Mouse (Mus musculus) kidney, adult 2 months (tissue): ENCODE results near the gene Ube2f.

Experiments
- CTCF ChIP-seq: fragments of 200-500 bp; conservative IDR thresholded peaks from 2 replicates; pipeline ENCODE4 v1.5.1; 2011; ENCODE audit warnings: low read depth, mild to moderate bottlenecking, control low read depth, low read length, moderate library complexity, mixed read lengths; ENCODE audit not compliant: insufficient read depth, insufficient read length
- POLR2A ChIP-seq: fragments of 200-500 bp; IDR thresholded peaks from one replicate; pipeline ENCODE4 v1.6.1; 2011; ENCODE audit warnings: low read depth, low read length, control low read depth

GRCm38 (mm10) chr1:91240685-91241084 is 9.4 kb upstream of the Ube2f start:
- TF ChIP-seq CTCF (no peak), POLR2A (no peak)
